Mouse (Mus musculus): Measurements from ENCODE around the gene Vps36. TPM values are rescaled to one million over a fixed set of nuclear protein-coding genes. Genes with fewer than 3 reads are reported as not detected.

Vps36 gene
- 21.3 and 29.2 TPM in 2 replicates for polyA plus RNA-seq (2012; rRNA removed)

DNA sequence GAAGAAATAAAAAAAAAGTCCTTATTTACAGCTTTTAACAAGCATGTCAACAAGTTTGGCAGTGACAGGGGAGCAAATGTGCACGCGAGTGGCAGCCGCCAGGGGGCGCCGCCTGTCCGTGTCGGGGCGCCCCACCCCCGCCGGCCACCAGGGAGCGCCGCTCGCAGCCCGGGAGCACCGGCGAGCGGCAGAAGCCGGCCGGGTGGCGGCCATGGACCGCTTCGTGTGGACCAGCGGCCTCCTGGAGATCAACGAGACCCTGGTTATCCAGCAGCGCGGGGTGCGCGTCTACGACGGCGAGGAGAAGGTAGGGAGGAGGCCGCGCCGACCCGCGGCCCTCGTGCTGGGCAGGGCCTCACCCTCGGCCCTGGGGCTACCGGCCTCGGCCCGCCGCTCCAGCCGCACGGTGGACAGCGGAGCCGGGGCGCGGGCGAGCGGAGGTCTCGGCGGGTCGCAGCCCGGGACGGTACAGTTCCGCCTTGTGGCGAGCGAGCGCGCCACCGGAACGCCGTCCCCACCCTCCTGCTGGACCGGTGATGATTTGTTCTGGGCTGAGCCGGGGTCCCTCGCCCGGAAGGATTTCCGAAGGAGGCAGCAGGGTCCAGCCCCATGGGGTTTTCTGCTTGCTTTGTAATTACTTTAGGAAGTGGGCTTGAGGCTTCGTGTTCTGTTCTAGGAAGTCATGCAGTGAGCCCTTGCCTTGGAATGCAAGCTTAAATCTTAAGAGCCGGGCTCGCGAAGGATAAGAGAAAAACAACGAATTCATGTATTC, at the start of gene Vps36:
Gene Vps36 (plus strand): TSS at position 150 of the 772 bp plus-strand sequence.
- peak; percentile 99 for TF ChIP-seq CTCF (IDR thresholded peaks at IDR 0.05; ENCODE audit: borderline replicate concordance, extremely low read depth, insufficient read depth, insufficient read length)
- peak; percentile 85 for TF ChIP-seq POLR2A (IDR thresholded peaks at IDR 0.05; ENCODE audit: borderline replicate concordance, extremely low read depth, insufficient read depth, insufficient read length, poor library complexity, severe bottlenecking)
- peak; percentile 93 for DNase-seq (ENCODE audit: low read depth)

DNA sequence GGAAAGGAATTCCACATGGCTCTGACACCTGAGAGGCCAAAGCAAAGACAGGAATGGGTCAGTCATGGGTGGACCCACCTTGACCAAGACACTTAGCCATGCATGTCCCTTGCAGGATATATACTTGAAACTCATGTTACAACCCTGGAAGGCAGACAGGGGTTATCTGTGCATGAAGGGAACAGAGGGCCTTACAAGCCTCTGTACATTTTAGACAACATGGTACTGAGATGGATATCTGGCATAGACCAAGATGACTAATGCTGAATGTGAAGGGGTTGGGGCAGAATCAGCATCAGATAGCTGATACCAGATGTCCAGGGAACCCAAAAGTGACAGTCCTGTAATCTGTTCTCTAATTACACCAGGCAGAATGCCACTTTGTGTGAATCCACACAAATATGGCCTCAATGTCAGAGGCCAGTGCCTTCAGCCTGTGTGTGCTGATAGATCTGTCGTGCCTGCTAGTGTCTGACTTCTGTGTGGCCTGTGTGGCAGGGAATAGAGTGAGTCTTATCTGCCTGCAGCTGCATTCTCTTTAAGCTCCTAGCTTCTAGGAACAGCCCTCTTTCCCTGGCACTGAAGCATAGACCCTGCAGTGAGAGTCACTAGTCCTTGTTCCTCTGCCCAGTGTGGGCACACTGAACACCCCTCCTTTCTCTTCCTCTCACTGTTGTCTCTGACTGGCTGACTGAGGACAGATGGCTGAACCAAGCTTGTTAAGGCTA, 48.7 kb upstream of the Vps36 start:
- TF ChIP-seq CTCF (IDR thresholded peaks at IDR 0.05; ENCODE audit: borderline replicate concordance, extremely low read depth, insufficient read depth, insufficient read length) (no peak), POLR2A (IDR thresholded peaks at IDR 0.05; ENCODE audit: borderline replicate concordance, extremely low read depth, insufficient read depth, insufficient read length, poor library complexity, severe bottlenecking) (no peak)
- DNase-seq (ENCODE audit: low read depth), result no peak

DNA sequence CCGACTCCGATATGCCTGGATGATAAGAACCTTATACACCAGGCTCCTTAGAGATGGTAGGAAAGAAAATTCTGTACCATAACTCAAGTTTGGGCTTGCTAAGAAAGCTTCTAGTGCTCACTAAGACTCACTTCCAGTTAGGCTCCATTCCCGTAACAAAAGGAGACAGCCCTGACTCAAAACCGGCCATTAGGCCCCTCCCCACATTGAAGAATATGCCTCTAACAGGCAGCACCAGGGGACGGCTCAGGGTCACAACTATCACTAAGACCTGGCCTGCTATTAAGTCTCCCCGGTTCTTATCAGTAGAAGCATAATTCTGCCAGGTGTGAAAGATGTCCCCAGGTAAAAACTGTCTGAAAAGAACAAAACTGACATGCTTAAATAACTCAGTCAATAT, 46.8 kb upstream of the Vps36 start:
- TF ChIP-seq CTCF (IDR thresholded peaks at IDR 0.05; ENCODE audit: borderline replicate concordance, extremely low read depth, insufficient read depth, insufficient read length) (no peak), POLR2A (IDR thresholded peaks at IDR 0.05; ENCODE audit: borderline replicate concordance, extremely low read depth, insufficient read depth, insufficient read length, poor library complexity, severe bottlenecking) (no peak)
- DNase-seq (ENCODE audit: low read depth), result no peak

DNA sequence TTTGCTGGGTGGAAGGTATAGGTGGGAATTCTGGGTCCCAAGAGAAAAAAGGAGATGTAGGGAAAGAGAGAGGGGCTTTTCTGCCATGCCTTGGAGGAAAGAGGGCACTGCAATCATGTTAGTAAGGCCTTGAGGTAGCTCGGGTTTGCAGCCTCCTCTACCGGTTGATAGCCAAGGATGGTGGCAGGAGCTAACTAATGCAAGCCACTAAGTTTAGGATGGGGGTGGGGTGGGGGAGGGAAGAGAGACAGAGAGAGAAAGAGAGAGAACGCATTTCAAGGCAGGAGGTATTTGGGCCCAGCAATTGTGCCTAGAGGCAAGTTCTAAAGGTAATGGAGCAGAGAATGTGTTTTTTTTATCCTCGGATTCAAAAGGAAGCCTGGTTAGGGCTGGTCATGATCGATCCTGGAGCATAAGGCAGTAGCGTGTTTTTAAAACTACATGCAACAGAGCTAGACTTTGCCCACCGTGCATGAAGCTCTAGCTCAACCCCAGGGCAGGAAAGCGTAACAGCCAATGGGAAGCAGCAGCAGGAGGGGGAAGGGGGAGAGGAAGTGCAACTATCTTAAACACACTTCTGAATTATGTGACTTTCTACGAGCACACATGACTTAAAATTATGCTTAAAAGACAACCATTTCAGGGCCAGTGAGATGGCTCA, 44.8 kb upstream of the Vps36 start:
- DNase-seq (ENCODE audit: low read depth), result no peak
- no peak for TF ChIP-seq CTCF (IDR thresholded peaks at IDR 0.05; ENCODE audit: borderline replicate concordance, extremely low read depth, insufficient read depth, insufficient read length)
- TF ChIP-seq POLR2A (IDR thresholded peaks at IDR 0.05; ENCODE audit: borderline replicate concordance, extremely low read depth, insufficient read depth, insufficient read length, poor library complexity, severe bottlenecking), result no peak

DNA sequence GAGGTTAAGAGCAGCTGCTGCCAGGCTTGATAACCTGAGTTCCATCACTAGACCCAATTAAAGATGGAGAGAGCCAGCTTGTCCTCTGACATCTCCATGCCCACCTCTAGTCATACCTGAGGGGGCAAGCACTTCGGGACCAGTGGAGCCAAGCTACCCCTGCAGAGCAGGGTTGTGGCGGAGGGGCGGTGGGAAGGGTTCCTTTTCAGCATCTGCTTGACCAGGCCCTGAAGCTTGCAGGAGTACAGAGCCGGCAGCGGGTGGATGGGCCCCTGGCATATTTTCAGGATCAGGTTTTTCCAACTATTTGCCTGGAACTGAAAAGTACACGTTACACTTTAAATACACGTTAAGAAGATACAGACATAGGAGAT, 44.3 kb upstream of the Vps36 start:
- TF ChIP-seq POLR2A (IDR thresholded peaks at IDR 0.05; ENCODE audit: borderline replicate concordance, extremely low read depth, insufficient read depth, insufficient read length, poor library complexity, severe bottlenecking), result no peak
- TF ChIP-seq CTCF (IDR thresholded peaks at IDR 0.05; ENCODE audit: borderline replicate concordance, extremely low read depth, insufficient read depth, insufficient read length), result no peak
- no peak for DNase-seq (ENCODE audit: low read depth)

DNA sequence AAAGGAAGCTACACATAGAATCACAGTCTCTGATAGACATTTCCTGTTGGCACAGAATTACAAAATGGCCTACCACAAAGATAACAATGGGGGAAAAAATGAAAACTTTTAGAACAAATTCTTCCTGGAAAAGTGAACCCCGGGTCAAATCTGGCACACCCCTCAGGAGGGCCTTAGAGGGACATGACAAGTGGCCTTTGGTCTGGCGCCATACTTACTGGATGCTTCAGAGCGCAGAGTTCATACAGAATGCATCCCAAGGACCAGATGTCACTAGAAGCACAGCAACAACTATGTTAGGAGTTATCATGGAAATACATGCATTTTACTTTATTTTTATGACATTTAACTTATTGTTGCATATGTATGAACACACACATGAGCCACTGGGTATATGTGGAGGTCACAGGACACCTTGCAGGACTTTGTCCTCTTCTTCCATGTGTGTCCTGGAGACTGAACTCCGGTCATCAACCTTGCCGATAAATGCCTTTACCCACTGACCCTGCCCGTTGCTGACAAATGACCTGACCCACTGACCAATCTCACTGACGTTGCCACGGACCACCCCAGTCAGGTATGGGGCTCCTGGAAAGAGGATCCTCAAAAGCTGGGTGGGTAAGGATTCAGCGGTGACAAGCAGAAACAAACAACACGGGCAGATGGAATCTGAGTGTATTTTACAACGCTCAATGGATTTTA, 42.8 kb upstream of the Vps36 start:
- TF ChIP-seq POLR2A (IDR thresholded peaks at IDR 0.05; ENCODE audit: borderline replicate concordance, extremely low read depth, insufficient read depth, insufficient read length, poor library complexity, severe bottlenecking), result no peak
- no peak for DNase-seq (ENCODE audit: low read depth)

DNA sequence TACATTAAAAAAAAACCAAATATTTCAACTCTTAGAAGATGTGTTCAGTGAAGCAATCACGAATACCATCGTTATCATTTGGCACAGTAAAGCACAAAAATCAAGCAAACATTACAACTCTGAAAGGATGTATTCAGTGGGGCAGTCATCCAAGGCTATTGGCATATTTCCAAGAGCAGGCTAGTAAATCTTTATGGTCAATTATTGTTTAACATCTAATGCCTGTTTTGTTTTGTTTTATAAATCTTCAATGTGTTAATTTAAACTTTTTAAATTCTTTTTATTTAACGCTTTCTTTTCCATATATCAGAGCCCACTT, 42.3 kb upstream of the Vps36 start:
- no peak for TF ChIP-seq CTCF (IDR thresholded peaks at IDR 0.05; ENCODE audit: borderline replicate concordance, extremely low read depth, insufficient read depth, insufficient read length)
- no peak for TF ChIP-seq POLR2A (IDR thresholded peaks at IDR 0.05; ENCODE audit: borderline replicate concordance, extremely low read depth, insufficient read depth, insufficient read length, poor library complexity, severe bottlenecking)
- DNase-seq (ENCODE audit: low read depth), result peak; percentile 7

DNA sequence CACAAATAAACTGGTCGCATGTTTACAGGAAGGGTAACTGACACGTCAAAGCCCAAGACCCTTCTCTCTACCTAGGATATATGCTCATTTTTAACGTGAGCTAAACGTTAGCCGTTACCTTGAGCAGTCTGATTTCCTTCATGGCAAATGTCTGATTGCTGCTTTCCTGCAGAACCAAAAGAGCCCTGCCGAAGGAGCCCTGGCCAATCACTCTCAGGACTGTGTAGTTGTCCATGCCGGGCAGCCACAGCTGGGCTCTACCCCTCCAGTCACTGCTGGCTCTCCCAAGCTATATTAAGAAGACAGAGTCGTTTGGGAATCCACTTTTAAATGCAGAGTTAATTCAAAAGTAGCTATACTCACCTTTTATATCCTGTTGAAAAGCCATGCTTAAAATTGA, 30.4 kb upstream of the Vps36 start:
- no peak for DNase-seq (ENCODE audit: low read depth)
- TF ChIP-seq POLR2A (IDR thresholded peaks at IDR 0.05; ENCODE audit: borderline replicate concordance, extremely low read depth, insufficient read depth, insufficient read length, poor library complexity, severe bottlenecking) (no peak), CTCF (IDR thresholded peaks at IDR 0.05; ENCODE audit: borderline replicate concordance, extremely low read depth, insufficient read depth, insufficient read length) (no peak)

DNA sequence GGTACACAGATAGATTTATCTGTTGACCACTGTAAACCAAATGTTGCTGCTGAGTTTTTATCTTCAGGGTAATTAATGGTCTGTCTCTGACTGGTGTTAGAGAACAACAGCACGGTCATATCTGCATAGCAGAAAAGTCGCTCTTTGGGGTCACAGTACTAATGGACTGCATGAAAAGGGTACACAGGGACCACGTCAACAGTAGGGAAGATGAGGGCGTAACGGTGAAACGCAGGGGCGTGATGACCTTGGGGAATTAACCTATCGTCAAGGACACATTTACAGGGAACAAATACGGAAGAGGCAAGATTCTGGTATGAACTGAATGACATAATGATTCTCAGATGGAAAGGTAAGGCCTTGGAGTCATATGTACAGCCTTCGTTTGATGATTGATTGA, 28.2 kb upstream of the Vps36 start:
- no peak for TF ChIP-seq POLR2A (IDR thresholded peaks at IDR 0.05; ENCODE audit: borderline replicate concordance, extremely low read depth, insufficient read depth, insufficient read length, poor library complexity, severe bottlenecking)
- TF ChIP-seq CTCF (IDR thresholded peaks at IDR 0.05; ENCODE audit: borderline replicate concordance, extremely low read depth, insufficient read depth, insufficient read length), result no peak
- DNase-seq (ENCODE audit: low read depth), result no peak

DNA sequence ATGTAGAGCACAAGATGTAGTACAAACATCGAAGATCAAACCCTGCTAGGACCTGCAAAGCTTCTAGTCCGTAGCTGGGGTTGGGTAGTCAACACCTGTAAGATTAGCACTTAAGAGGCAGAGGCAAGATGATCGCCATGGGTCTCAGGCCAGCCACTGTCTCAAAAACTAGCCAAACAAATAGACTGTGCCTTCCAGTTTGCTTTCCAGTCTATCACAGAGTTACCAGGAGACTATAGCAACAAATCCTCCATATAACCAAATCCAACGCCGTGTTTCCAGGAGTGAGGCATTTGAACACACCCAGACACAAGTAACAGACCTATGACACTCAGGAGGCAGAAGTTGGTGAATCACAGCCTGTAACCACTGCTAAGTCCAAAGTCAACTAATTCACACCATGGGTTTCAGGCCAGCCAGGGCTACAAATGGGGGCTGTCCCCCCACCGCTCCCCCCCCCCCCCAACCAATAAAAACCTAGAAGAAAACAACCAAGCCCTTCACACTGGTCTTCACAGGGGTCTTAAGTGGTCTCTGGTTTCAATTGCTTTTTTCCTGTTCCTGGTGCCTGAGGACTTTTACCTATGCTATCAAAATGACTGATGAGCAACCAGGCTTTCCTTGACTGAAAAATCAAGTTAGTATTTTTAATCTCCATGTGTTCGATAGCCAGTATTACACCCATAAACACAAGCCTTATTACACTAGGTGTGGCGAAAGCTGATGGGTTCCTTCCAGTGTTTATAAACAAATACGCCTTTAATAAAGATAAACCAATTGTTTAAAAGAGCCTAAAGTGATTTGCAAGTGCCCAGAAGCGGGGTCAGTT, 27.1 kb upstream of the Vps36 start:
- no peak for DNase-seq (ENCODE audit: low read depth)
- no peak for TF ChIP-seq CTCF (IDR thresholded peaks at IDR 0.05; ENCODE audit: borderline replicate concordance, extremely low read depth, insufficient read depth, insufficient read length)
- no peak for TF ChIP-seq POLR2A (IDR thresholded peaks at IDR 0.05; ENCODE audit: borderline replicate concordance, extremely low read depth, insufficient read depth, insufficient read length, poor library complexity, severe bottlenecking)

Data from brain, embryonic 14.5 days (tissue).